Mouse (Mus musculus) liver, embryonic 12.5 days (tissue): ENCODE measurements around the gene Plxnc1. TPM values are rescaled to one million over a fixed set of nuclear protein-coding genes. Genes with fewer than 3 reads are reported as not detected.

Source experiments
- ATAC-seq: fragments of 200-750 bp; cut with Nextera tagmentation; 2 replicates; pipeline ENCODE4 v1.8.0; 2017; ENCODE audit warnings: moderate number of reproducible peaks, mild to moderate bottlenecking, moderate library complexity
- H3K27ac ChIP-seq: fragments of 300-500 bp; sonication (generic); 2 replicates; pipeline ENCODE4 v1.5.1; 2016; ENCODE audit warnings: mild to moderate bottlenecking
- H3K27me3 ChIP-seq: fragments of 300-500 bp; sonication (generic); replicated peaks from 2 replicates; pipeline ENCODE4 v1.6.1; 2016; ENCODE audit warnings: mild to moderate bottlenecking, moderate library complexity
- H3K36me3 ChIP-seq: fragments of 300-500 bp; sonication (generic); 2 replicates; pipeline ENCODE4 v1.6.1; 2016; ENCODE audit warnings: mild to moderate bottlenecking, moderate library complexity
- H3K4me1 ChIP-seq: fragments of 300-500 bp; sonication (generic); 2 replicates; pipeline ENCODE4 v1.6.1; 2016
- H3K4me2 ChIP-seq: fragments of 300-500 bp; sonication (generic); 2 replicates; pipeline ENCODE4 v1.6.1; 2016; ENCODE audit warnings: mild to moderate bottlenecking, moderate library complexity
- H3K4me3 ChIP-seq: fragments of 300-500 bp; sonication (generic); 2 replicates; pipeline ENCODE4 v1.5.1; 2016; ENCODE audit warnings: mild to moderate bottlenecking, moderate library complexity
- H3K9ac ChIP-seq: fragments of 300-500 bp; sonication (generic); 2 replicates; pipeline ENCODE4 v1.6.1; 2016; ENCODE audit warnings: mild to moderate bottlenecking, moderate library complexity
- H3K9me3 ChIP-seq: fragments of 300-500 bp; sonication (generic); replicated peaks from 2 replicates; pipeline ENCODE4 v1.6.1; 2016; ENCODE audit warnings: mild to moderate bottlenecking, moderate library complexity
- WGBS: fragments of 180-500 bp; shearing (Covaris S2); methylation state at CpG from one replicate; pipeline ENCODE4 v1.1.7; 2016; ENCODE audit not compliant: insufficient replicate concordance; 5-methylcytosine and 5-hydroxymethylcytosine counted together
- polyA plus RNA-seq: library from polyadenylated mRNA; unstranded; fragments of >200 nt; fragmentation: Nextera tagmentation; extraction: Ambion mirVana; gene quantifications from 2 replicates; pipeline ENCODE4 v1.2.1, GENCODE M21; 2016

Gene Plxnc1
- polyA plus RNA-seq, 1 experiment from 2014 or later = 4.4 TPM

DNA sequence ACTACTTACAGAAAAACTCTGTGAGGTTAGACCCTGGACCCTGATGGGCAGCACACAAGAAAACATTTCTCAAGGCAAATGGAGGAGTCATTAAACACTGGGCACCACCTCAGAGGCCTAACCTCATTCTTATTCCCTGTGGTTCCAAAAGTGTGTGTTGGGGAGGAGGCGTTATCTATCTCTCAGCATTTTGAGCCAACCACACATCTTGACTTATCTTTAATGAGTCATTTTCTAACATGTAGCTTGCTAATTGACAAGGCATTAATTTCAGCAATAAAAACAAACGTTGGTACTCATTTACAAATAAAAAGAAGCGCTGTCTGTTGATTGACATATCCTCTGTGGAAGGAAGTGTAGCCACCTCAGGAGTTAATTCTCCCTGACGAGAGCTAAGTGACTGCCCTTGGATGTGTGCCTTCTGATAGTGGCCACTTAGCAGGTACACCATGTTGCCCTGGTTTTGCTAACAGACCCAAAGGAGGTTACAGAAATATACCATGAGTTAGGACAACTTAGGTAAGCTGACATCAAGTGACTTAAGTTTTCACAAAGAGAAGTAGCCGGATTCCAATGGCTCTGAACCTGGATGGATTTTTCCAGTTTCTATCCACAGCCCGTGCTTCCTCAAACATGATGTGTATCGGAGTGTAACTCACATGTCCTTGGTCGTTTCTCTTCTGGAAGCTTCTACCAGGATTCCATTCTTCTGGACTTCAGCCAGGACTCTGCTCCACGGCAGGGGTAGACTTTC is 29.9 kb upstream of the Plxnc1 start:
- WGBS = 45% methylated on average over 9 of the region's 9 CpGs
- H3K4me2 ChIP-seq = no peak overlapping the region
- no peak overlapping the region for H3K9ac ChIP-seq
- H3K27ac ChIP-seq = no peak overlapping the region
- H3K9me3 ChIP-seq = no peaks in the 10 kb centered on the region
- no peak for ATAC-seq
- H3K27me3 ChIP-seq = no peaks in the 10 kb centered on the region; the same call in 1 of the 2 replicates
- no peaks in the 10 kb centered on the region for H3K36me3 ChIP-seq
- H3K4me3 ChIP-seq = no peak overlapping the region
- H3K4me1 ChIP-seq = no peaks in the 10 kb centered on the region

DNA sequence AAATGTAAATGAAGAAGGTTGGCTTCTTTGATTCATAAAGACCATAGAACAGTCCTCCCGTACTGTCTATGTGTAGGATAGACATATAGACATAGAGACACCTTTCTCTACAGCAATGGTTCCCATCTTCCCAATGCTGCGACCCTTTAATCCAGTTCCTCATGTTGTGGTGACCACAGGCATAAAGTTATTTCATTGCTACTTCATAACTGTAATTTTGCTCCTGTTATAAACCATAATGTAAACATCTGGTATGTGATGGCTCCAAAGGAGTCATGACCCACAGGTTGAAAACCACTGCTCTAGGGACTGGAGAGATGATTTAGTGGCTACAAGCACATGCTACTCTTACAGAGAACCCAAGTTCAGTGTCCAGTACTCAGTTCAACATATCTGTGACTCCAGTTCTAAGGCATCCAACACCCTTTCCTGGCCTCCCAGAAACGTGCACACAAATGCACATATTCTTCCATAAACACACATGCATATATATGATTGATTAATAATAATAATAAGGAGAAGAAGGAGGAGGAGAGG is 27.1 kb upstream of the Plxnc1 start:
- no peaks in the 10 kb centered on the region for H3K36me3 ChIP-seq
- 57% methylated on average over 3 of the region's 3 CpGs for WGBS
- H3K4me2 ChIP-seq = no peak overlapping the region
- no peak overlapping the region for H3K4me3 ChIP-seq
- H3K27me3 ChIP-seq = no peaks in the 10 kb centered on the region
- H3K27ac ChIP-seq = no peak overlapping the region
- no peak for ATAC-seq
- no peaks in the 10 kb centered on the region for H3K9me3 ChIP-seq
- H3K4me1 ChIP-seq = peaks cover 6% of the 10 kb centered on the region; the same call in 1 of the 2 replicates
- no peak overlapping the region for H3K9ac ChIP-seq

DNA sequence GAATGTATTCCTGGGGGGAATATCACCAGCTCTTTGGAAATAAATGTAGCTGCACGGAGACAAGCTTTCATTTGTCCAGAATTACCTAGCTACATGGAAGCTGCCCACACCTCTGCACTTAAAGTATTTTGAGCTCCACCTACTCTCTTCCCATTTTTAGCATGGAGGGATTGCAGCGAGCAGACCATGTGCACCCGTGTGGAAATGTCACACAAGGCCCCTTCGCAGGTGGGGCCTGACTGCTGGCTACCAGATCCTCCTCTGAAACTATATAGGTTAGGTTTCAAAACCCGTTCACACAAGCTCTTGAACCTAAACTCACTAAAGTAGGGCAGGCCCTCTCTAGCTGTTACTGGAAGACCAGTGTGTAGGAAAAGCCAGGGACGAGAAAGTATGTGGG is 25.6 kb upstream of the Plxnc1 start:
- Histone ChIP-seq H3K4me3 (no peak overlapping the region), H3K4me2 (no peak overlapping the region), H3K36me3 (no peaks in the 10 kb centered on the region), H3K27ac (no peak overlapping the region), H3K9ac (no peak overlapping the region), H3K27me3 (no peaks in the 10 kb centered on the region), H3K9me3 (no peaks in the 10 kb centered on the region), H3K4me1 (peaks cover 6% of the 10 kb centered on the region; the same call in 1 of the 2 replicates)
- ATAC-seq = no peak
- 62% methylated on average over 6 of the region's 6 CpGs for WGBS

DNA sequence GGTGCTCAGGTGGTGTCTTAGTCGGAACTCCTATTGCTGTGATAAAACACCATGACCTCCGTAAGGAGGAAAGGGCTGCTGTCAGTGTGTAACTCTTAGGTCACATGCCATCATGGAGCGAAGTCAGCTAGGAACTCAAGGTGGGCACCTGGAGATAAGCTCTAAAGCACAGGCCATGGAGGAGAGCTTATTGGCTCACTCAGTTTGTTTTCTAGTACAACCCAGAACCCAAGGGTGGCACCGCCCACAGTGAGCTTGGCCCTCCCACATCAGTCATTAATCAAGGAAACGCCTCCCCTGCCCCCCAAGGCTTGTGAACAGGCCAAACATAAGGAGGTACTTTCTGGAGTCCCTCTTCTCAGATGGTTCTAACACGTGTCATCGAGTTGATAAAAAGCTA is 22.8 kb upstream of the Plxnc1 start:
- peaks cover 6% of the 10 kb centered on the region; the same call in 1 of the 2 replicates for H3K9me3 ChIP-seq
- whole genome bisulfite sequencing = 62% methylated on average over 7 of the region's 7 CpGs
- no peak overlapping the region for H3K27ac ChIP-seq
- H3K4me2 ChIP-seq = no peak overlapping the region
- no peak overlapping the region for H3K4me3 ChIP-seq
- H3K4me1 ChIP-seq = peaks cover 6% of the 10 kb centered on the region; the same call in 1 of the 2 replicates
- peak; percentile 72 for ATAC-seq
- H3K9ac ChIP-seq = no peak overlapping the region
- no peaks in the 10 kb centered on the region for H3K36me3 ChIP-seq
- H3K27me3 ChIP-seq = no peaks in the 10 kb centered on the region

DNA sequence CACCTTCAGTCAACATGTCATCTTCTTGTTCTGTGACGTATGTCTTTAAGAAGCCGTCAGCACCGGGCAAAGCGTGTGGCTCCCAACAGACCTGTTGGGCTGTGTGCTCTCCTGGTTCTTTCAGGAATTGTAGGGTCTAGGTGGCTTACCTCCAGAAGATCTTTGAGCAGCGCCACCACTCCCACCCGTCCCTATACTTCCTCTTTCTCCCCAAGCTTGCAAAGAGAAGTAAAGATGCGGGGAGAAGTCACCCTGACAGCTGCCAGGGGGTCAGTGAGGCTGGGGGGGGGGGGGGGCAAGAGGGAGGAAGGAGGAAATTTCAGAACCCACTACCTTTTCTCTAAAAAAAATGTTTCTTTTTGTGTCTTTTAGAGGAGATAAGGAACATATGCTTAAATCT is 22.2 kb upstream of the Plxnc1 start:
- 56% methylated on average over 7 of the region's 7 CpGs for WGBS
- Histone ChIP-seq H3K4me1 (peaks cover 10% of the 10 kb centered on the region), H3K9ac (no peak overlapping the region), H3K4me2 (no peak overlapping the region), H3K36me3 (no peaks in the 10 kb centered on the region), H3K27me3 (no peaks in the 10 kb centered on the region), H3K9me3 (peaks cover 6% of the 10 kb centered on the region; the same call in 1 of the 2 replicates), H3K27ac (no peak overlapping the region), H3K4me3 (no peak overlapping the region)
- ATAC-seq = no peak

DNA sequence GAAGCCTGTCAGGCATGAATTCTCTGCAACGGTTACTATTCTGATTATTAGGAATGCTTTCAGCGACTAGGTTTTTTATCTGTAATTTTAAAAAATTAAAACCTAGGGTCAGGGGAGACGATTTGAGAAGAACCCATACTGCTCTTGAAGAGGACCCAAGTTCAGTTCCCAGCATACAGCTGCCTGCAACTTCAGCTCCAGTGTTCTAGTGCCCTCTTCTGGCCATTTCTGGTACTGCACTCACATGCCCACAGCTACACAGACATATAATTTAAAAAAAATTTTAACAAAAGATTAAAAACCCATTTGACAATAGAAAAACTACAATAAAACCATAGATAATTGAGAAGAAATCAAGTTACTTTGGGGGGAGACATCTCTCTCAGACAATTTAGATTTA is 20.5 kb upstream of the Plxnc1 start:
- Histone ChIP-seq H3K4me3 (no peak overlapping the region), H3K36me3 (no peaks in the 10 kb centered on the region), H3K9ac (no peak overlapping the region), H3K4me1 (peaks cover 21% of the 10 kb centered on the region), H3K27ac (no peak overlapping the region), H3K27me3 (no peaks in the 10 kb centered on the region), H3K4me2 (no peak overlapping the region), H3K9me3 (peaks cover 6% of the 10 kb centered on the region; the same call in 1 of the 2 replicates)
- WGBS = 77% methylated on average over 3 of the region's 3 CpGs
- no peak for ATAC-seq

DNA sequence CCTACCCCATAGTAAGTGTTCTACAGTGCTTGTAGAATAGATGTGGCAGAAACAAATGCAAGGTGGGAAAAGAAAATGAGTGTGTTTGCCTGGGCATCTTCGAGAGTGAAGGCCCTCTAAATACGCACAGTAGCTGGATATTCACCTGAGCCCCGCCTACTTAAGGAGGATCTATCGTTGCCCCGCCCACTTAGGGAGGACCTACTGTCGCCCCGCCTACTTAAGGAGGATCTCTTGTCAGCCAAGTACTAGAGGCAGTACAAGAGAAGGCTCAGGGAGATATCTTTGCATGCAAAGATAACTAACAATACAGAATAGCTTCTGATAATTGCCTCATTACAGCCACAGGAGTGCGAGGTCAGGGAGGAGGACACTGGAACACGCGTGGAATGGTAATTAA is 17.4 kb upstream of the Plxnc1 start:
- Histone ChIP-seq H3K27ac (no peak overlapping the region), H3K9ac (no peak overlapping the region), H3K27me3 (no peaks in the 10 kb centered on the region), H3K4me2 (no peak overlapping the region), H3K36me3 (no peaks in the 10 kb centered on the region), H3K9me3 (peaks cover 6% of the 10 kb centered on the region; the same call in 1 of the 2 replicates), H3K4me1 (peaks cover 14% of the 10 kb centered on the region), H3K4me3 (no peak overlapping the region)
- WGBS = 67% methylated on average over 10 of the region's 10 CpGs
- no peak for ATAC-seq

DNA sequence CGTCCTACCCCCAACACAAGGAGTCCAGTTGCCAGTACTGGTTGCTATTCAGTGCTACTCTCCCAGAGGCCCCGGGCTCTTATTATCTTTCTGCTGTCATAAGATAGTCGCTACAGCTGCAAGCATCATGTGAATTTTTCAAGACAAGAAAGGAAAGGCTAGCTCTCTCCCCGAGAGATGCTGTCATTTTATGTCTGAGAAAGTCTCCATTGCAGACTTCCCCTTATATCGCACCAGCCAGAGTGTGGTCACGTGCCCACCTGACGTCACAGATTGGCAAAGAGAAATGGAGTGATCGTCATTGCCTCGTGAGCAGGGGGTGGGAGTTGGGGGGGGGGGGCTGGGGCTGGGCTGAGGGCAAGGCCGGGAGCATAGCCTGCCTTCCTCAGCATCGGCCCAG is 16.6 kb upstream of the Plxnc1 start:
- Histone ChIP-seq H3K9ac (no peak overlapping the region), H3K27me3 (no peaks in the 10 kb centered on the region), H3K27ac (no peak overlapping the region), H3K4me3 (no peak overlapping the region), H3K4me2 (0 out of 2 replicates have a peak overlapping the region, but pooled peaks have one; percentile 1), H3K4me1 (peaks cover 14% of the 10 kb centered on the region), H3K9me3 (peaks cover 6% of the 10 kb centered on the region; the same call in 1 of the 2 replicates), H3K36me3 (no peaks in the 10 kb centered on the region)
- no peak for ATAC-seq
- 52% methylated on average over 11 of the region's 11 CpGs for WGBS

DNA sequence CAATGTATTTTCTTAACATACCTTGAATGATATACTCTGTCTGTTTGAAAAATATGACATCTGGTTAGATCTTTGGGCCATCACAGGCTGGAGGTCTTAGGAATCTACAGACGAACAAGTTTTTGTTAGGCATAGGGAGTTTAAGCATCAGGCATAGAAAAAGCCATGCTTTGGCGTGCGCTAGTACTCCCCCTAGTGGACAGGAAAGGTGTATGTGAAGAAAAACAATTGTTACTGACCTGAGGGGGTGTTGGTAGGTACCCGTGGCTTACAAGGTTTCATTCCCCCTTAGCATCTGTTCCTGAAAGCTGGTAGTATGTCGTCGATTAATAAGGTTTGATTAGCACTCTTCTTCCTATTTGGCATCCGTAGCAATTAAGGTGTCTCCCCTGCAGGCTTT is 13.7 kb upstream of the Plxnc1 start:
- Histone ChIP-seq H3K4me1 (peaks cover 18% of the 10 kb centered on the region), H3K36me3 (no peaks in the 10 kb centered on the region), H3K4me2 (no peak overlapping the region), H3K27ac (no peak overlapping the region), H3K4me3 (no peak overlapping the region), H3K9ac (no peak overlapping the region), H3K27me3 (no peaks in the 10 kb centered on the region), H3K9me3 (no peaks in the 10 kb centered on the region)
- 7% methylated on average over 7 of the region's 7 CpGs for WGBS
- no peak for ATAC-seq

DNA sequence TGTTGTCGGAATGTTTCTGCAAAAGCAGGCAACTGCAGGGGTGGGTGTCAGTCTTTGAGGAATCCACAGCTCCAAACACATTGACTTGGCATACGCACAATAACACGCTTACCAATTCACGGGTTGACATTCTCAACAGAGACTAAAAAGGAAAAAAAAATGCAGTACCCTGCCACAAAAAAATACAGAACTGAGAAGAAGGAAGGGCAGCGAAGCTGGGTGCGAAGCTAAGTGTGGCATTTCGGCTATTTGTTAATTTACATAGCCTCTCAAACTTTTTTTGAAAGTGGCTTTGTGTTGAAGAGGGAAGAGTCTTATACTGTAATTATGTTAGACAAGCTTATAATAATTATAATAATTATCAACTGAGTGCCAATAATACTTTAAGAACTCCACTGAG is 13.1 kb upstream of the Plxnc1 start:
- WGBS = 77% methylated on average over 7 of the region's 7 CpGs
- no peak for ATAC-seq
- no peaks in the 10 kb centered on the region for H3K36me3 ChIP-seq
- H3K4me1 ChIP-seq = peaks cover 24% of the 10 kb centered on the region
- H3K9me3 ChIP-seq = no peaks in the 10 kb centered on the region
- no peak overlapping the region for H3K9ac ChIP-seq
- H3K4me2 ChIP-seq = no peak overlapping the region
- H3K27me3 ChIP-seq = no peaks in the 10 kb centered on the region
- H3K27ac ChIP-seq = no peak overlapping the region
- no peak overlapping the region for H3K4me3 ChIP-seq

DNA sequence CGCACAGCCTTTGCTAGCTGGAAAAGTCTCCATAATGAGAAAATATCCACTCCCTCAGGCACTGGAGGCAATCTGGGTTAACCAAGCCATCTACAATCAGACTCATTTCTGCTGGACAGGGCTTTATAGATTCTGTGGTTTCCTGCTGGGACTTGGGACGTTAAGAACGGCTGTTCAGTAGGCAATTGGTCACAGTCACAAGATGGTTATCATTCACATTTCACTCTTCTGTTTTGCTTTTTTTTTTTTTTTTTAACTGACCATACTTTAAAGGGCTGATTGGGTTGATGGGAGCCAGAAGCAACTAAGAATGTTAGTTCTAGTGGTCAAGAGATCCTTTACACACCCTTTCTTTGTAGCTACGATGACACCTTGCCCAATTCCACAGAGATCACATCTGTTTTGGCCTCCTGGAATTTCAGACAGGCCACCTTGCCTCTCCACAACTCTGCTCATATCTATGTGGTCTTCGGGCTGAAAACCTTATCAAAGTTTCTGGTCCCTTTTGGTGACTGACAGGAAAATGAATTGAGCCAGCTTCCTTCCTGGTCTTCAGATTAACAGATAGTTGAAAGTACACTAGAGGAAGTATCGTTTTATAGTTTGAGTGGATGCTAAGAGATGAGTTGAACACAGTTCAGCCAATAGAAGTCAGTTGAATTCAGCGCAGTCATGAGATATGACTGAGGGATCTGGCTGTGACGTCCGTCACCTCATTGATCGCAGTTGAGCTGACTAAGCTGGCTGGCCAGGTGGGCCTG is 3.5 kb upstream of the Plxnc1 start:
- Histone ChIP-seq H3K9me3 (no peaks in the 10 kb centered on the region), H3K27me3 (peaks cover 42% of the 10 kb centered on the region), H3K36me3 (no peaks in the 10 kb centered on the region), H3K4me2 (no peak overlapping the region), H3K27ac (no peak overlapping the region), H3K4me1 (peaks cover 43% of the 10 kb centered on the region), H3K4me3 (no peak overlapping the region), H3K9ac (no peak overlapping the region)
- no peak for ATAC-seq
- WGBS = 41% methylated on average over 10 of the region's 10 CpGs

DNA sequence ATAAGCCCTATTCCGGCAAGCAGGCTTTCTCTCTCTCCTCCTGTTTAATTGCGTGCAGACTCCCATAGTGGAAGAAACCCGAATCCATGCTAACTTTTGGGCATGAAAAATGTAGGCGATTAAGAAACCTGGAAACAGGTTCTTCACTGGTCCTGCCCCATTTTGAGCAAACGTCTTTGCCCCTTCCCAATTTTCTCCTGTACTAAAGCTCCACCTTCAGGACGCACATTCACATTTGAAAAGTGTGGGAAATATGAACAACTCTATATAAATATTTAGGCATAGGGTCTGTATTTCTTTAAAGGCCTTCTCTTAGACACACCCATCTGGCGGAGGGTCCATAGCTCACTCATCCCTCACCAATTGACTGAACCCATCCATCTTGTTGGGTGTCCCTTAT is 2.8 kb upstream of the Plxnc1 start:
- peaks cover 49% of the 10 kb centered on the region for H3K27me3 ChIP-seq
- no peak for ATAC-seq

More for the DNA sequence above, 2.8 kb upstream of the Plxnc1 start:
- H3K36me3 ChIP-seq = no peaks in the 10 kb centered on the region
- H3K9me3 ChIP-seq = no peaks in the 10 kb centered on the region
- H3K4me1 ChIP-seq = peaks cover 44% of the 10 kb centered on the region
- 57% methylated on average over 7 of the region's 7 CpGs for WGBS
- H3K4me3 ChIP-seq = no peak overlapping the region
- no peak overlapping the region for H3K27ac ChIP-seq
- no peak overlapping the region for H3K4me2 ChIP-seq
- H3K9ac ChIP-seq = no peak overlapping the region
